Mouse (Mus musculus): ENCODE measurements around the gene Pik3c2b. TPM values are rescaled to one million over a fixed set of nuclear protein-coding genes. Genes with fewer than 3 reads are reported as not detected.

Gene Pik3c2b
- polyA plus RNA-seq, 1 experiment from 2014 or later, result 3.2 TPM

GRCm38 (mm10) chr1:133045861-133046440 lies 484 bp downstream of the Pik3c2b start:
- ATAC-seq (replicated peaks; ENCODE audit: low FRiP score, low read depth) (peak; percentile 80), DNase-seq (ENCODE audit: low spot score) (peak; percentile 81)

GRCm38 (mm10) chr1:133046441-133046931 lies 1.0 kb downstream of the Pik3c2b start:
- Histone ChIP-seq H3K27ac (peak overlapping the region; percentile 62), H3K9me3 (replicated peaks; ENCODE audit: low read length) (no peaks in the 10 kb centered on the region), H3K36me3 (ENCODE audit: insufficient read depth, low read length) (no peaks in the 10 kb centered on the region), H3K4me3 (replicated peaks; ENCODE audit: low read depth, low read length) (peak overlapping the region; percentile 65), H3K4me2 (ENCODE audit: low read length) (peak overlapping the region; percentile 77), H3K27me3 (ENCODE audit: insufficient read depth, low read length) (no peaks in the 10 kb centered on the region), H3K9ac (ENCODE audit: low read depth, low read length) (peak overlapping the region; percentile 69), H3K4me1 (replicated peaks; ENCODE audit: insufficient read depth, low read length) (peaks cover 12% of the 10 kb centered on the region; the same call in 1 of the 2 replicates)
- whole genome bisulfite sequencing, result under 1% methylated on average over 37 of the region's 40 CpGs
- peak; percentile 47 for DNase-seq (ENCODE audit: low spot score)
- peak; percentile 65 for ATAC-seq (replicated peaks; ENCODE audit: low FRiP score, low read depth)
- TF ChIP-seq CTCF (IDR thresholded peaks at IDR 0.05; ENCODE audit: low read depth), result no peak

More at GRCm38 (mm10) chr1:133045861-133046440, 484 bp downstream of the Pik3c2b start:
- Histone ChIP-seq H3K27me3 (ENCODE audit: insufficient read depth, low read length) (no peaks in the 10 kb centered on the region), H3K36me3 (ENCODE audit: insufficient read depth, low read length) (no peaks in the 10 kb centered on the region), H3K4me2 (ENCODE audit: low read length) (peak overlapping the region; percentile 77), H3K4me1 (replicated peaks; ENCODE audit: insufficient read depth, low read length) (peaks cover 12% of the 10 kb centered on the region; the same call in 1 of the 2 replicates), H3K9me3 (replicated peaks; ENCODE audit: low read length) (no peaks in the 10 kb centered on the region), H3K9ac (ENCODE audit: low read depth, low read length) (peak overlapping the region; percentile 69), H3K4me3 (replicated peaks; ENCODE audit: low read depth, low read length) (peak overlapping the region; percentile 65), H3K27ac (peak overlapping the region; percentile 62)
- peak; percentile 44 for TF ChIP-seq CTCF (IDR thresholded peaks at IDR 0.05; ENCODE audit: low read depth)
- under 1% methylated on average over 62 of the region's 71 CpGs for WGBS

GRCm38 (mm10) chr1:133047575-133047974 lies 2.1 kb downstream of the Pik3c2b start:
- H3K4me3 ChIP-seq (replicated peaks; ENCODE audit: low read depth, low read length), result no peak overlapping the region
- DNase-seq (ENCODE audit: low spot score), result no peak
- H3K27ac ChIP-seq, result no peak overlapping the region
- no peaks in the 10 kb centered on the region for H3K9me3 ChIP-seq (replicated peaks; ENCODE audit: low read length)
- no peaks in the 10 kb centered on the region for H3K27me3 ChIP-seq (ENCODE audit: insufficient read depth, low read length)
- no peaks in the 10 kb centered on the region for H3K36me3 ChIP-seq (ENCODE audit: insufficient read depth, low read length)
- no peak for TF ChIP-seq CTCF (IDR thresholded peaks at IDR 0.05; ENCODE audit: low read depth)
- peaks cover 12% of the 10 kb centered on the region; the same call in 1 of the 2 replicates for H3K4me1 ChIP-seq (replicated peaks; ENCODE audit: insufficient read depth, low read length)
- no peak for ATAC-seq (replicated peaks; ENCODE audit: low FRiP score, low read depth)
- 0 out of 2 replicates have a peak overlapping the region, but pooled peaks have one; percentile 69 for H3K9ac ChIP-seq (ENCODE audit: low read depth, low read length)
- WGBS, result 48% methylated on average over 8 of the region's 8 CpGs
- H3K4me2 ChIP-seq (ENCODE audit: low read length), result peak overlapping the region; percentile 77

- Histone ChIP-seq H3K4me3 (replicated peaks; ENCODE audit: low read depth, low read length) (no peak overlapping the region), H3K36me3 (ENCODE audit: insufficient read depth, low read length) (no peaks in the 10 kb centered on the region), H3K9me3 (replicated peaks; ENCODE audit: low read length) (no peaks in the 10 kb centered on the region), H3K9ac (ENCODE audit: low read depth, low read length) (no peak overlapping the region), H3K27ac (no peak overlapping the region), H3K27me3 (ENCODE audit: insufficient read depth, low read length) (no peaks in the 10 kb centered on the region), H3K4me1 (replicated peaks; ENCODE audit: insufficient read depth, low read length) (peaks cover 17% of the 10 kb centered on the region; the same call in 1 of the 2 replicates), H3K4me2 (ENCODE audit: low read length) (no peak overlapping the region)
- ATAC-seq (replicated peaks; ENCODE audit: low FRiP score, low read depth), result no peak
- no peak for TF ChIP-seq CTCF (IDR thresholded peaks at IDR 0.05; ENCODE audit: low read depth)
- no peak for DNase-seq (ENCODE audit: low spot score)
- WGBS, result 66% methylated on average over 2 of the region's 2 CpGs
These were observed 3.2 kb downstream of the Pik3c2b start for GRCm38 (mm10) chr1:133048690-133049089.

GRCm38 (mm10) chr1:133050001-133050431 lies 4.5 kb downstream of the Pik3c2b start:
- Histone ChIP-seq H3K27me3 (ENCODE audit: insufficient read depth, low read length) (no peaks in the 10 kb centered on the region), H3K4me2 (ENCODE audit: low read length) (no peak overlapping the region), H3K4me1 (replicated peaks; ENCODE audit: insufficient read depth, low read length) (peaks cover 14% of the 10 kb centered on the region; the same call in 1 of the 2 replicates), H3K27ac (no peak overlapping the region), H3K36me3 (ENCODE audit: insufficient read depth, low read length) (no peaks in the 10 kb centered on the region), H3K9me3 (replicated peaks; ENCODE audit: low read length) (no peaks in the 10 kb centered on the region), H3K9ac (ENCODE audit: low read depth, low read length) (no peak overlapping the region), H3K4me3 (replicated peaks; ENCODE audit: low read depth, low read length) (no peak overlapping the region)
- ATAC-seq (replicated peaks; ENCODE audit: low FRiP score, low read depth) (no peak), DNase-seq (ENCODE audit: low spot score) (peak; percentile 47)
- no peak for TF ChIP-seq CTCF (IDR thresholded peaks at IDR 0.05; ENCODE audit: low read depth)
- 16% methylated on average over 11 of the region's 11 CpGs for WGBS

GRCm38 (mm10) chr1:133051829-133052228 lies 6.4 kb downstream of the Pik3c2b start:
- Histone ChIP-seq H3K27ac (no peak overlapping the region), H3K9ac (ENCODE audit: low read depth, low read length) (no peak overlapping the region), H3K9me3 (replicated peaks; ENCODE audit: low read length) (no peaks in the 10 kb centered on the region), H3K27me3 (ENCODE audit: insufficient read depth, low read length) (no peaks in the 10 kb centered on the region), H3K4me2 (ENCODE audit: low read length) (no peak overlapping the region), H3K36me3 (ENCODE audit: insufficient read depth, low read length) (no peaks in the 10 kb centered on the region), H3K4me3 (replicated peaks; ENCODE audit: low read depth, low read length) (no peak overlapping the region), H3K4me1 (replicated peaks; ENCODE audit: insufficient read depth, low read length) (0 out of 2 replicates have a peak, but pooled peaks cover 8% of the 10 kb centered on the region)
- DNase-seq (ENCODE audit: low spot score) (no peak), ATAC-seq (replicated peaks; ENCODE audit: low FRiP score, low read depth) (no peak)
- peak; percentile 24; the same call in 1 of the 2 replicates for TF ChIP-seq CTCF (IDR thresholded peaks at IDR 0.05; ENCODE audit: low read depth)
- 87% methylated on average over 2 of the region's 2 CpGs for WGBS
